Mouse (Mus musculus) kidney, adult 8-10 months (tissue): ENCODE measurements around the gene Rin3.
A peak's percentile ranks its signal among the peaks of the same experiment; 100 is the strongest.

ENCODE experiments used
- DNase-seq, 2 experiments: peaks; one replicate each; pipeline ENCODE4 v3.0.0; 2022

The Rin3 gene

DNA sequence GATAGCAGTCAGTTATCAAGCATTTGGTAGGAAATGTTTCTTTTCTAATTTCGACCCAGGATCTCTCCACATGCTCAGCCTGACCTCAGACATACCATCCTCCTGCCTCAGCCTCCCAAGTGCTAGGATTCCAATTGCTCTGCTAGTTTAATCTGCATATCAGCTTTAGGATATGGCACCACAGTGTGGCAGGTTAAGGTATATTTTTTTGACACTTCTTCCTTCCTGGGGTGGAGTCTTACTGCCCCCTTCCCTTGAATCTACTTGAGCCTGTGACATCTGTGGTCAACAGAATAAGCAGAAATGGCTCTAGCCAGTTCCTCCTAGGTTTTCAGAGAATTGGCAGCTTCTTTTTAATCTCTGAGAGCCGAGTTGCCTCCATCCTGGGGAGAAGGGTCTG lies 56.2 kb downstream of the Rin3 start:
- peak in 1 of 2 experiments; percentile 13 for DNase-seq

- no peak for DNase-seq
Observed at GRCm38 (mm10) chr12:102340471-102340870, 57.6 kb downstream of the Rin3 start.

DNA sequence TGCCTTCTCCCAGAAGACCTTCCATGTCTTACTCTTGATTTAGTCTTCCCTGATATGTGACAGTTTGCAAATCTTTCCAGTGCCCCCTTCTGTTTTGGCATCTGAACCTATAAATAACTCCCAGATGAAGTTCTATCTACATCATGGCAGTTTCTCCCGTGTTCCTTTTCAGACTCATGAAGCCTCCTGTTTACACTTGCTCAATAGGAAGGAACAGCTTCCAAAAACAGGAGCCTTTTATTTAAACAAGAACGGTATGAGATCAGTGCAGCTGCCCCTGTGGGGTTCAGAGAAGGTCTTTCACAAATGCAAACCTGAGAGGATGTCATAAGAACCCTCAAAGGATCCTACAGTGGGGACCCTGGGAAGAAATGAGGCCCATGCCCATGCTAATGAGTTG lies 59.3 kb downstream of the Rin3 start:
- DNase-seq = no peak

GRCm38 (mm10) chr12:102342602-102343001 lies 59.8 kb downstream of the Rin3 start:
- DNase-seq = no peak

DNA sequence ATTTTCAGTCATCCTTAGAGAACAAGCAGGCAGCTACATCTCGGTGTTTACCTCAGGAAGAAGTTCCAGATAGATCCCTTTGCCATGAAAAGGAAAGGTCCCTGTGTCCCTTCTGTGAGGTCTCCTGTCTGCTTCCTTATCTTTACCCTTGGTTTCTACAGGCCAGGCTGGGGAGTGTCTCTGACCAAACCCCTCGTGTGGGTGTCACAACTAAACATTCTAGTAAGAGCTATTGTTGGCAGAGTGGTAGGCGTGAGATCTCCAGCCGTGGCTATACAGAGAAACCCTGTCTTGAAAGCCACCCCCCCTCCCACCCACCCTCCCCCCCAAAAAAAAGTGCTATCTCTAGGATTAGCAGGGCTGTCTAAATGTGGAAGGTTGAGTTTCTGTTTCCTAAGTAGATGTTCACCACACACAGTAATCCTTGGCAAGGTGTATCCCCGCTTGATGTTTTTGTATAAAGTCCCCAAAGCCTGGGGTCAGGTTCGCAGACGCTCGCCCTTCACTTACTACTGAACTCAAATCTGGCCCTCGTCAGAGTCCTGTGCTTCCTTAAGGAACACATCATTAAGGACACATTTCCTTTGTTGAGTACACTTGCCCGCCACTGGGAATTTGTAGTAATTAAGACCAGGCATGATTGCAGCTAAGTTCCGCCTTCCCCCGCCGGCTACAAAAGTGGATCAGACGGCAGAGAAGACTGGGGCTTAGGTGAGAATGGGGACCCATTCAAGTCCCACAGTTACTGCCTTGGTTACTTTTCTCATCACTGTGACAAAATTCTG lies 62.4 kb downstream of the Rin3 start:
- DNase-seq = no peak

- DNase-seq = peak; percentile 34 to 77
Observed at GRCm38 (mm10) chr12:102346507-102346906, 63.7 kb downstream of the Rin3 start.

GRCm38 (mm10) chr12:102348447-102348846 lies 65.6 kb downstream of the Rin3 start:
- no peak for DNase-seq

DNA sequence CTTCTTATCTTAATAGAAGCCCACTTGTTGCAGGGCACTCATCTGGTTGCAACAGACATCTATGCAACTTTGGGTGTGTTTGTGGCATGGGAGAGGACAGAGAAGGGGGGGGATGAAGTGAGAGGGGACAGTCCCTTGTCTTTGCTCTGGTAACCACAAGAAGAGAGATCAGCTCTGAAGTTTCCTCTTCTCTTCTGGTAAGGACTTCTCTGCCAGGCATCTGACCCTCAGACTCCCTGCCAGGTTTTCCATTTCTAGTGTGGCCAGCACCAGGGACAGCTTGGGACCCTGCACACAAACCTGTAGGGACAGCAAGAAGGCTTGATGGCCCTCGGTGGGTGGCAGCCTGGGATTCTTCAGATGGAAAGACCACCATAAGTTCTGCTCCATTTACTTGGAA lies 68.1 kb downstream of the Rin3 start:
- DNase-seq = no peak

GRCm38 (mm10) chr12:102354126-102354984 lies 71.5 kb downstream of the Rin3 start:
- DNase-seq = no peak

DNA sequence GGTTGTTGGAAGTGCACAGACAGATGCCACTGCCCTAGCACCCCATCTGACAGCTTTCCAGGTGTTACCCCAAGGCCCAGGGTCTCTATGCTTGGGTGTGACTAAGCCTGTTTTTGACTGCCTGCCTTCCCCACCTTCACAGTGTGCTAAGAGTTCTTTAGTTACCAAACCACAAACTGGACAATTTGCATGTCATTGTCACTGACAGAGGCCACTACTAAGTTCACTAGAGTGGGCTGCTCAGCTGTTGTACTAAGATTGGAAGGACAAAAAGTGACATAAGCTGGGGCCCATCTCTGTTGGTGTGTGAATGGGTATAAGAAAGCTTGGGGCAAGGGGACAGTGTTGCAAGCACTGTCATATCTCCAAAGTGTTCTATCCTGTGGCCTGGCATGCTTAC lies 72.9 kb downstream of the Rin3 start:
- no peak for DNase-seq

GRCm38 (mm10) chr12:102356781-102357180 lies 73.9 kb downstream of the Rin3 start:
- DNase-seq = no peak

DNA sequence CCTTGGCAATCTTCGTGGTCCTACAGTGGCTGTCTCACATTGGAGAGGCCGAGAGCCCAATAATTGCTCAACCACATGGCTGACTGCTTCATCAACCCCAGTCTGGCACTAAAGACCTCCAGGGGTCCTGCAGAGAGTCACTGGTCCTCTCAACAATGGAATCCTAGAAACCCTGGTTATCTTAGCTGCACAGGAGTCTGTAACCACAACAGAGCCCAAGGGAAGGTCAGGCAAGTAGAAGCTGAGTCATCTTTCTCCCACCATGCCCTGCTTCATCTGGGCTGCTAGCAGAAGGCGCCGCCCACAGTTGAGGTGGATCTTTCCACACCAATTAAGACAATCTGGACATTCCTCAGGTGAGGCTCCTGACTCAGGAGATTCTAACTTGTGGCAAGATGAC lies 76.5 kb downstream of the Rin3 start:
- no peak for DNase-seq

DNA sequence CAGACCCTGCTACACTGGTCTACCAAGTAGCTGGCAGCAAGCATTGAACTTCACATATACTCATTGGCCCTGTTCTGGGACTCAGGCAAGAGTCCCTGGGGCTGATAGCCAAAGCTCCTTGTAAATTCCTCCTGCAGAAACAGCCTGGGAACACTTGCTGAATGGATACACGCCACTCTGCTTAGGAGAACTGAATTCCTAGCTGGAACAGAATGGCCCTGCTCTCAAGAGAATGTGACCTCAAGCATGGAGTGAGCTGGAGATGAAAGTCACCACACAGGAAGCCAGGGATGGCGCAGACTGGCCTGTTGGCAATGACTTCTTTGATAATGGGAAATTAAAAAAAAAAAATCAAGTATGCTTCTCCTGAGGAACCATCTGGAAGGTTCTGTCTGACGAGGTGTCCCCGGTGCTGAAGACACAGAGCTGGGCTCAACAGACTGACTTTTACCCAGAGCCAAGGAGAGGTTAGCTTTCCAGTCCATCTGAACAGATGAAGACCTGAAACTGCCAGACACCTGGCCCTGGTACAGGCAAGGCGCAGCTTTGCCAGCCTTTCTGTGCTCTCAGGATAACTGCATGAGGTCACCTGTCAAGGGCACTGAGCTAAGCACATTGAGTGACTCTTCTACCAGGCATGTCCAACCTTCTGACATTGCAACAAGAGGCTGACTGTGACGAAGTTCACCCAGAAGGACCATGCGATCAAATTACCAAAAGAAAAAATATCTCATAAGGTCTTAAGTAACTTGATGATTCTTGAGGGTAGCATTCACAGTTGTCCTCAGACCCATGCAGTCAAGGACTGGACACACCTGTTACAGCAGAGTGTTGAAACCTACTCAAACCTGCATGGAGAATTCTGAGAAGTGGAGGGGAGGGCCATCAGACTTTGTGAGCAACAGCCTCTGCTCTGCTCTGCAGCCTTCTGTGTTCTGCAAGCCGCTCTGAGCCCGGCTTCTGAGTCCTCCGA lies 78.6 kb downstream of the Rin3 start:
- no peak for DNase-seq

DNA sequence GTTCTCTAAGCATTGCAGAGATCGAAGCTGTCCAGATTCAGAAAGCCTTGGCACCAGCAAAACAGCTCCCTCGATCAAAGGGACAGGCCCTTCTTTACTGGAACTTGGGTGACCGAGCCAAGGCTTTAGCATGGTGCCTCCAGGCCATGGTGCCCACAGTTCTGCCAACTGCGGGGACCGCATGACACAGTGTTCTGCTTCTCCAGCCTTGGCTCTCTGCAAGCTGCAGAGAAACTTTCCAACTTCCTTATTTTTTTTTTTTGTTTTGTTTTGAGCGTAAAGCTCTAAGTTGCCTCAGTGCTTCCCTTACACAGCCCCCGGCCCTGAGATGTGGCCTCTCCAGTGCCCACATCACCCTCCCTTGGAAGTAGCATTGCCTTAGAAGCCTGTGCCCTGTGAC lies 82.2 kb downstream of the Rin3 start:
- DNase-seq = no peak

GRCm38 (mm10) chr12:102366126-102366816 lies 83.4 kb downstream of the Rin3 start:
- no peak for DNase-seq

DNA sequence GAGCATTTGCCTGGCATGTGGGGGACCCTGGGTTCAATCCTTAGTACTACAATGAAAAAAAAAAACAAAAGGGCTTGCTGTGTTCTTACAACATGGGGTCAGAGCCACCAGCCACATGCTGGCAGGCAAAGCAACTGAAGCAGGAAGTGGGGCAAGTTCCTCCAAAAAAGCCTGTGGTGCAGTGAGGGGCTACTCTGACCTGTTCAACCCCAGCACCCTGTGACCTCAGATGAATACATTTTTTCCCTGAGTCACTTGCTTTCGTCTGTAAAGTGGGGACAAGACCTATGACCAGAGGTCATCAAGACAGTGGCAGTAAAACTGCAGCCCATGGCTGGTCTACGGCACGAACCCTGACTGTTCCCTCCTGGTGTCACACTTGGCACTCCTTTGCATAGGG lies 84.2 kb downstream of the Rin3 start:
- DNase-seq = no peak

- no peak for DNase-seq
Observed at GRCm38 (mm10) chr12:102368066-102368465, 85.2 kb downstream of the Rin3 start.

DNA sequence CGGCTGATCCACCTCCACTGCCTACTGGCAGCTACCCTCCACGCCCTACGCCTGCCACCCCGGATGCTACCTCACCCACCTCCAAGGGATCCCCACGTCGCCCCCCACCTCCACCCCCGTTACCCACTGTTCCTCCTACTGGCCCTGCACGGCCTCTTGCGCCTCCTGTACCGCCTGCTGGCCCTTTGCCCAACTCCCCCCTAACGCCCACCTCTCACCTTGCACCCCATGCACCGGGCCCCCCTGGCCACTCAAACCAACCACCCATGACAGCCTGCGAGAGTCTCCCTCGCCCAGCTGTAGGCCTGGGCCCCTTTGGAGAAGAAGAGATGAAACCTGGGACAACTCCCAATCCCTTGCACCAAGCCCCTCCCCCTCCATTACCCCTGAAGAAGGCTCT lies 85.7 kb downstream of the Rin3 start:
- DNase-seq = no peak

- no peak for DNase-seq
Observed at GRCm38 (mm10) chr12:102369488-102370235, 86.8 kb downstream of the Rin3 start.

GRCm38 (mm10) chr12:102370931-102371500 lies 88.2 kb downstream of the Rin3 start:
- no peak for DNase-seq

- DNase-seq = no peak
Observed at GRCm38 (mm10) chr12:102372322-102372721, 89.5 kb downstream of the Rin3 start.
